Mouse (Mus musculus) intestine, embryonic 15.5 days (tissue): ENCODE measurements around the gene Hdac10. TPM values are rescaled to one million over a fixed set of nuclear protein-coding genes. Genes with fewer than 3 reads are reported as not detected.

ENCODE experiments used
- ATAC-seq: fragments of 200-750 bp; cut with Nextera tagmentation; 2 replicates; pipeline ENCODE4 v1.8.0; 2017; ENCODE audit warnings: moderate TSS enrichment, moderate library complexity
- H3K27ac ChIP-seq: fragments of 300-500 bp; sonication (generic); 2 replicates; pipeline ENCODE4 v1.5.1; 2015; ENCODE audit warnings: mild to moderate bottlenecking, inconsistent platforms
- H3K27me3 ChIP-seq: fragments of 300-500 bp; sonication (generic); replicated peaks from 2 replicates; pipeline ENCODE4 v1.6.1; 2015; ENCODE audit warnings: inconsistent platforms
- H3K36me3 ChIP-seq: fragments of 300-500 bp; sonication (generic); 2 replicates; pipeline ENCODE4 v1.6.1; 2015; ENCODE audit warnings: inconsistent platforms
- H3K4me1 ChIP-seq: fragments of 300-500 bp; sonication (generic); replicated peaks from 2 replicates; pipeline ENCODE4 v1.6.1; 2015; ENCODE audit warnings: inconsistent platforms
- H3K4me2 ChIP-seq: fragments of 300-500 bp; sonication (generic); replicated peaks from 2 replicates; pipeline ENCODE4 v1.6.1; 2015; ENCODE audit warnings: mild to moderate bottlenecking, inconsistent platforms
- H3K4me3 ChIP-seq: fragments of 300-500 bp; sonication (generic); replicated peaks from 2 replicates; pipeline ENCODE4 v1.5.1; 2015; ENCODE audit warnings: inconsistent platforms
- H3K9ac ChIP-seq: fragments of 300-500 bp; sonication (generic); 2 replicates; pipeline ENCODE4 v1.6.1; 2015; ENCODE audit warnings: inconsistent platforms
- H3K9me3 ChIP-seq: fragments of 300-500 bp; sonication (generic); 2 replicates; pipeline ENCODE4 v1.6.1; 2016; ENCODE audit warnings: inconsistent platforms
- WGBS: fragments of 180-500 bp; shearing (Covaris S2); methylation state at CpG from one replicate; pipeline ENCODE4 v1.1.7; 2015; 5-methylcytosine and 5-hydroxymethylcytosine counted together
- polyA plus RNA-seq: library from polyadenylated mRNA; unstranded; fragments of >200 nt; fragmentation: Nextera tagmentation; extraction: Ambion mirVana; gene quantifications from 2 replicates; pipeline ENCODE4 v1.2.1, GENCODE M21; 2015

The Hdac10 gene
- polyA plus RNA-seq, 1 experiment from 2014 or later: 20.3 TPM

DNA sequence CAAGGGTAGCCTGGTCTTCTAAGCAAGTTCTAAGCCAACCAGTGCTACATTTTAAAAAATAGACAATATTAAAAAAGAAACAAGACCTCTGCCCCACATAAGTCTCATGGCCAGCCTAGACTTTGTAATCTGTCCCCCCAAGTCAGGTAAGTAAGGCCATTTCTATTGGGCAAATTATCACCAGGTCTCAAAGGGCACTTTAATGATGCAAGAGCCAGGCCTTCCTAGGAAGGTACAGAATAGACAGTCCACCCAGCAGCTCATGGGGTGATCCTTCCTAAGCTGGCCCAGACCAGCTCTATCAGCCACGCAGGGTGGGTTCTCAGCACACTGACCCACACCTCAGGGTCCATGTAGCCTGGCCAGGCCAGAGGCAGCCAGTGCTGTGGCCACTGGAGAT lies 44.6 kb downstream of the Hdac10 start:
- H3K27me3 ChIP-seq: no peaks in the 10 kb centered on the region
- no peak overlapping the region for H3K4me3 ChIP-seq
- H3K36me3 ChIP-seq: peaks cover 37% of the 10 kb centered on the region
- H3K4me1 ChIP-seq: no peaks in the 10 kb centered on the region; the same call in 1 of the 2 replicates
- H3K4me2 ChIP-seq: no peak overlapping the region
- H3K27ac ChIP-seq: no peak overlapping the region
- no peak overlapping the region for H3K9ac ChIP-seq
- no peak for ATAC-seq
- H3K9me3 ChIP-seq: no peaks in the 10 kb centered on the region
- WGBS: 100% methylated on average over 1 of the region's 1 CpGs

DNA sequence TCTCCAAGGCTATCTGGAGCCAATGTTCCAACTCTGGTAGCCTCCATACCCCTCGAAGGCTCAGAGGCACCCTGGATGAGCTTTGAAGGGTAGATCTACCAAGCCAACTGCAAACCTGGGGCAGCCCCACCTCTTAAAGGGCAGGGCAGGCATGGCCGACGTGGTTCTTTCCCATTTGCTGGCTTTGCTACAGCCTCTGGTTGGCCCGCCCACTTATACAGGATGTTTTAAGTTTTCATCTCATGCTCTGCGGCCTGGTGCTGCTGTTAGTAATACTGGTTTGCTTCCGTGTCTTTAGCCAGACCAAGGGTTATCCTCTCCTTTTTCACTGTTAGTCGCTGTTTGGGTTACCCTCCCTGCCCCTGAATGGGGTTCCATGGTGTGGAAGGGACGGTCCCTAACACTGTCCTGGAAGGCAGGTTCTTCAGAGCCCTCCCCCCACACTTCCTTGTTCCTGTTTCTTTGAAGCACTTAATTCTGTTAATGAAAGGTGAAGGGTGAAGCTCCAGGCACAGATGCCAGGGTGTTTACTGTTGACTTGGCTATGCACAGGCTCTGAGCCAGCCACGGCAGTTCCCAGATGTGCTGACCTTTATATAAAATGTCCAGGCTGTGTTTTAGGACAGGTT lies 50.2 kb downstream of the Hdac10 start:
- peak overlapping the region; percentile 68; the same call in 1 of the 2 replicates for H3K4me3 ChIP-seq
- WGBS: 51% methylated on average over 9 of the region's 9 CpGs
- no peak for ATAC-seq

DNA sequence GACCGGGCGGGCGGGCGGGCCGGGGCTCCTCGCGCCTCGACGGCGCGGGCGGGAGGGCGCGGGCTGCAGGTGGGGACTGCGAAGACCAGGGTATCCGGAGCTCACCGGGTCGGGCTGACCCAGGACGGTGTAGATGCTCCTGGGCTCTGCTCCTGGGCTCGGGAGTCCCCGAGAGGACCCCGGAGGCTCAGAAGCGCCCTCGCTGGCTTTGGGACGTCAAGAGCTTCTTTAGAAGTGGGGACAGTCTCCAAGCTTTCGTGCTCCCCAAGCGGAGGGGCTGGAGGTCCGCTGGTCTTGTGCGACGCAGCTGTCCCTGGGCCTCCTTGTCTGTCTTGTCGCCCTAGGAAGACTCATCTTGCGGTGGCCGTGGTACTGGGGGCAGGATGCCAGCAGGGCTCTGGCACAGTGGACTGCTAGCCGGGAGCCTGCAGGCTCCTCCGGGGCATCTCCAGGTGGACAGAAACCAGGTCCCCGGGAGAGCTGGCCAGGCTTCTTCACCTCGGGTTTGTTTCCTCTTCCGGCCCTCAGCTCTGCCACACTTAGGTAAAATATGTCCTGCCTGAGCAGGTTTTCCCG lies 52.3 kb downstream of the Hdac10 start:
- H3K4me2 ChIP-seq: peak overlapping the region; percentile 87
- H3K4me1 ChIP-seq: peaks cover 26% of the 10 kb centered on the region
- peak; percentile 35 for ATAC-seq
- no peaks in the 10 kb centered on the region for H3K9me3 ChIP-seq
- no peaks in the 10 kb centered on the region for H3K27me3 ChIP-seq
- peak overlapping the region; percentile 77 for H3K9ac ChIP-seq
- peak overlapping the region; percentile 85 for H3K27ac ChIP-seq
- H3K4me3 ChIP-seq: peak overlapping the region; percentile 68
- WGBS: 0% methylated on average over 31 of the region's 39 CpGs
- H3K36me3 ChIP-seq: peaks cover 2% of the 10 kb centered on the region; the same call in 1 of the 2 replicates

More for the DNA sequence above, 50.2 kb downstream of the Hdac10 start:
- peaks cover 17% of the 10 kb centered on the region; the same call in 1 of the 2 replicates for H3K36me3 ChIP-seq
- peaks cover 26% of the 10 kb centered on the region for H3K4me1 ChIP-seq
- H3K27ac ChIP-seq: no peak overlapping the region
- no peaks in the 10 kb centered on the region for H3K9me3 ChIP-seq
- peak overlapping the region; percentile 87 for H3K4me2 ChIP-seq
- no peaks in the 10 kb centered on the region for H3K27me3 ChIP-seq
- peak overlapping the region; percentile 16; the same call in 1 of the 2 replicates for H3K9ac ChIP-seq

DNA sequence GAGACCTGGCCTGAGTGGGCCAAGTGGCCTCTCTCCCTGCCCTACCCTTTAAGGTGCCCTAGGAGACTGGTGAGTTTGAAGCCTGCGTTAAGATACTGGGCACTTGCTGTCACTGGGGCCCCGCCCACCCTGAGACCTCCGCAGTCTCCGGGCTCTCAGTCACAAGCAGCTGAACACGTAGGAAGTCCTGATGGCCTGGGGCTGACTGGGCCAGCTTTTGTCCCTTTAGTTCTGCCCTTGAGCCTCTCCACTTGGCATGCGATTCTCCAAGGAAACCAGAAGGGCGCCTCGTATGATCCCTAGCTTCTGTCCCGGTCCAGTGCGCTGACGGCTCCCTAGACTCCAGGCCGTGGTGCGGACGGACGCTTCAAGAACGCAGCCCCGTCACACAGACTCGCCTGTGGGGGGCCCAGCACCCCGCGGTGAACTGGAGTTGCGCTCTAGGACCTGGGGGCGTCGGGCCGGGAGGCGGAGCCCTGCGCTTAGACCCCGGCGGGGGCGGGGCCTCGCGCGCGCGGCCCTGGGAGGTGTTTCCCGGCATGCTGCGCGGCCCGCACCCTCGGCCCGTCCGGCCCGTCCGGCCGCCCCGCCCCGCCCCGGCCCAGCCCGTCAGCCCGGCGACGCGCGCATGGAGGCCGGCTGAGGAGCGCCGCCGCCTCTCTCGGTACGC lies 52.9 kb downstream of the Hdac10 start:
- no peaks in the 10 kb centered on the region for H3K9me3 ChIP-seq

DNA sequence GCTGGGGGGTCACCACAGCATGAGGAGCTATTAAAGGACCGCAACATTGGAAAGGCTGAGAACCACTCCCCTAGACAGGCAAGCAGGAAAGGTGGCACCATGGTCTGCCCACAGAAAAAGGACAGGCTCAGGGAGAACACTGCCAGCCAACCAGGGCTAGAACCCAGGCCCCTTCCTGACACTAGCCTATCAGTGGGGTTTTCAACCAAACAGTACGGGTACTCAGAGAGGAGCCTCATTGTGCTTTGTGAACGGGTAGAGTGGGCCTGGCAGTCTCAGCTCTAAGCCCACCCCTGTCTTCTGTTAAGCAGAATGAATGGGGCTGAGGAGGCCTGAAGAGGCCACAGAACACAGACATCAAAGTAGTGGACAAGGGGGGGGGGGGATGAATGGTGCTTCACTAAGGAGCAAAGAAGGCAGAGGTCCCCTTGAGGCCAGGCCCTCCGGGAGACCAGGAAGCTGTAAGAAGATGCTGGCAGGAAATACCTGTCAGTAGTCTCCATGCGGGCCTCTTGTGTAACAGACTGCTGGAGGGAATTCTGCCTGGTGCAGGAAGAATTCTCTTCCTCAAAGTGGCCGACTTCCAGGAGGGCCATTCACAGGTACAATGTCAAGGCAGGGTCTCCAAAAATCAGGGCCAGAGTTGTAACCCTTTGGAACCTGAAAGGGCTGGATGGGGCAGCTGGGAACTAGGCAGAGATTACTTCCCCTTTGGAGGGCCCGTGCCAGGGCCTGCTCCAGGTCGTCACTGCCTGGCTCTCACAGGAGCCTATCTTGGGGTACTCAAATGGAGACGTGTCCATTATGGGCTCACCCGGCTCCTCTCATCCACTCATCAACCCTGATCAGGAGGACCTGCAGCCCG lies 53.7 kb downstream of the Hdac10 start, which contains the start of gene Trabd:
Trabd (plus strand) TSS at position 512 of the 865 bp plus-strand sequence.
- H3K9ac ChIP-seq: peak within 1 kb of the TSS; percentile 77
- H3K4me3 ChIP-seq: peak within 1 kb of the TSS; percentile 68
- ATAC-seq: peak; percentile 0; the same call in 1 of the 2 replicates
- H3K4me2 ChIP-seq: peak within 1 kb of the TSS; percentile 87
- 0 out of 2 replicates have a peak, but pooled peaks cover under 1% of the 10 kb centered on the region for H3K27me3 ChIP-seq
- no peaks in the 10 kb centered on the region for H3K36me3 ChIP-seq
- H3K9me3 ChIP-seq: no peaks in the 10 kb centered on the region
- peaks cover 26% of the 10 kb centered on the region for H3K4me1 ChIP-seq
- 24% methylated on average over 11 of the region's 11 CpGs for WGBS
- H3K27ac ChIP-seq: peak within 1 kb of the TSS; percentile 85

More for the DNA sequence above, 52.9 kb downstream of the Hdac10 start:
- H3K27ac ChIP-seq: peak overlapping the region; percentile 85
- peak overlapping the region; percentile 87 for H3K4me2 ChIP-seq
- ATAC-seq: peak; percentile 94
- WGBS: under 1% methylated on average over 50 of the region's 59 CpGs
- peak overlapping the region; percentile 68 for H3K4me3 ChIP-seq
- H3K9ac ChIP-seq: peak overlapping the region; percentile 77
- H3K27me3 ChIP-seq: no peaks in the 10 kb centered on the region
- no peaks in the 10 kb centered on the region for H3K36me3 ChIP-seq
- H3K4me1 ChIP-seq: peaks cover 26% of the 10 kb centered on the region

DNA sequence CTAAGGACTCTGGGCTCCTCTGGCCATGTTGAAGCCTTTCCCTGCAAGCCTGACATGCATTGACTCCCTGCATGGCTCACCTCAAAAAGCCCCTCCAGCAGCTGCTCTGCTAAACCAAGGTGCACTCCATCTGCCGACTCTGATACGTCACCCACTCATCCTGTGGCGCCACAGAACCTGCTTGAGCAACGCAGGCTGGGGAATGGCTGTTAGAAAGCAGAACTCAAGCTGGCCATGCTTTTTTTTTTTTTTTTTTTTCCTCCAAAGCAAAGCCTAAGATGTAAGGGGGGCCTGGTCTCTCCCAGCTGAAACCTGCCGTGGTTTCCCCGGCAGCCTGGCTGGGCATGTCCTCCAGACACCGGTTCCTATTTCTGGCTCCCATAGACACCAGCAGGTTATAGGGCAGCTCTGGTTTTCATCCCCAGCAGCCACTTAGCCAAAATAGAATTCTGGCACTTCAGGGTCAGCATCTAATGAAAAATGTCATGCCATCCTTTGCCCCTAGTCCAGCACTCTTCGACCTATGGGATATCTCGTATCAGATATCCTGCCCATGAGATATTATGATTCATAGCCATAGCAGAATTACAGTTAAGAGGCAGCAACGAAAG lies 54.4 kb downstream of the Hdac10 start:
- H3K4me3 ChIP-seq: no peak overlapping the region
- peaks cover 26% of the 10 kb centered on the region for H3K4me1 ChIP-seq
- H3K4me2 ChIP-seq: no peak overlapping the region
- no peak overlapping the region for H3K27ac ChIP-seq
- 69% methylated on average over 10 of the region's 10 CpGs for WGBS
- no peaks in the 10 kb centered on the region for H3K9me3 ChIP-seq
- no peak for ATAC-seq
- H3K27me3 ChIP-seq: 0 out of 2 replicates have a peak, but pooled peaks cover 7% of the 10 kb centered on the region
- H3K36me3 ChIP-seq: no peaks in the 10 kb centered on the region
- no peak overlapping the region for H3K9ac ChIP-seq

Other genes starting within 250 kb of the Hdac10 start
- gene Ttll8, start 174.3 kb downstream of the Hdac10 start, polyA plus RNA-seq: not detected in 2 replicates
- gene Mlc1, start 149.7 kb downstream of the Hdac10 start, polyA plus RNA-seq: not detected in 2 replicates
- gene Mov10l1, start 145.8 kb downstream of the Hdac10 start, polyA plus RNA-seq: not detected in 2 replicates
- gene Panx2, start 69.0 kb downstream of the Hdac10 start, polyA plus RNA-seq: 0.21 and 0.59 TPM in 2 replicates
- gene Trabd, start 53.6 kb downstream of the Hdac10 start, polyA plus RNA-seq: 46.4 and 56.6 TPM in 2 replicates
- 15.9 and 17.6 TPM in 2 replicates for gene Selenoo, start 39.6 kb downstream of the Hdac10 start, polyA plus RNA-seq
- 10.5 and 12.6 TPM in 2 replicates for gene Tubgcp6, start 5.6 kb downstream of the Hdac10 start, polyA plus RNA-seq
- gene Mapk12, start 12.0 kb upstream of the Hdac10 start, polyA plus RNA-seq: 3.6 and 4.2 TPM in 2 replicates
- gene Mapk11, start 20.9 kb upstream of the Hdac10 start, polyA plus RNA-seq: 5.8 and 6.0 TPM in 2 replicates
- gene Plxnb2, start 52.1 kb upstream of the Hdac10 start, polyA plus RNA-seq: 107 and 118 TPM in 2 replicates
- gene Dennd6b, start 67.8 kb upstream of the Hdac10 start, polyA plus RNA-seq: 12.1 and 13.1 TPM in 2 replicates
- 21.6 and 23.9 TPM in 2 replicates for gene Ppp6r2, start 82.9 kb upstream of the Hdac10 start, polyA plus RNA-seq
- gene Sbf1, start 186.6 kb upstream of the Hdac10 start, polyA plus RNA-seq: 35.1 and 38.8 TPM in 2 replicates
- 1.4 and 1.5 TPM in 2 replicates for gene Adm2, start 194.0 kb upstream of the Hdac10 start, polyA plus RNA-seq
- 0.32 and 0.36 TPM in 2 replicates for gene Miox, start 205.7 kb upstream of the Hdac10 start, polyA plus RNA-seq
- gene Lmf2, start 227.0 kb upstream of the Hdac10 start, polyA plus RNA-seq: 55.2 and 58.0 TPM in 2 replicates
- gene Ncaph2, start 227.0 kb upstream of the Hdac10 start, polyA plus RNA-seq: 131 and 138 TPM in 2 replicates
- gene Sco2, start 245.1 kb upstream of the Hdac10 start, polyA plus RNA-seq: 10.4 and 12.8 TPM in 2 replicates
- gene Tymp, start 248.3 kb upstream of the Hdac10 start, polyA plus RNA-seq: 1.4 and 1.5 TPM in 2 replicates